Mouse (Mus musculus): ENCODE results near the gene Nkain2. TPM values are rescaled to one million over a fixed set of nuclear protein-coding genes. Genes with fewer than 3 reads are reported as not detected.

Nkain2 gene
- total RNA-seq, 2 experiments from 2014 or later = 1.1 to 1.8 TPM

DNA sequence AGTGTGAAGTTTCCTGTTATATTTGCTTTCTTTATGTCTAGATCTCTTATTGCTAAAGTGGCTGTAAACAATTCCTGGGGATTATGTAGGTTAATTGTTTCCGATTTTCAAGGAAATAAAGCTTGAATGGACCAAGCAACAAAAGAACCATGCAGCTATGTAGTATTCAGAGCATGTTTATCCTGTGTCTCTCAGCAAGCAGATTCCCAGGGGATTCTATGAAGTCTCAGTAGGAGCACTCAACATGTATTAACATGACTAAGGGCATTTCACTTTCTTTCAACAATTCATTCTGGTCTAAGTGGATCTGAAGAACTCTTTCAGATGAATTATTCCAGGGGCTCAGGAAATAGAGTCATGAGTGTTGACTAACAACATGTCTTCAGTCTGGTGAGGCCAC, 1244.2 kb downstream of the Nkain2 start:
- DNase-seq (ENCODE audit: low spot score in 2 of 2) = no peak

Other genes starting within 250 kb of the Nkain2 start
- gene Trdn, start 190.1 kb upstream of the Nkain2 start, total RNA-seq (2021) = 100 to 1,000 TPM; 630 to 697 TPM

Measured in gastrocnemius, postnatal 4 days (tissue).